Mouse (Mus musculus) cerebellum, adult 11-12 months (tissue): ENCODE measurements at regions not wholly inside any gene's neighbourhood (a gene's known extent, or its start where the extent isn't known, plus 50 kb on each side); places are given as distances from the start of the nearest gene placed in this dataset.
A peak's percentile ranks its signal among the peaks of the same experiment; 100 is the strongest.

Experiments used
- DNase-seq: peaks from one replicate; pipeline ENCODE4 v3.0.0; 2022

DNA sequence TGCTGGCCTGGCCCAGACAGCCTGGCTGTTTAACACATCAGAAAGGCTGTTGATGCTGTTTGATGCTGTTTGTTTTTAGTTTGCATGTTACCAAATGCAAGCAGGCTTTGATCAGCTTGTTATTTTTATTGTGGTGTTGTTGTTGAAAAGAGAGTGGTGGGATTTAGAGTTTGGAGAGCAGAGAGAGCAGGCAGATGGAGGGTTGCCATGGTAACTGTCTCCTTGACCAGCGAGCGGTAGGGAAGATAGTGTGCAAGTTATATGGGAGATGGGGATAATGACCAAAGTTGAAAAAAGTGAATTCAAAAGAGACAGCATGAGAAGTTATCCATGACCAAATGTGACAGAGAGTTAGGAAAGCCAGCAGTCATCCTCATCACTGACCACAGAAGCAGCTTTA is 83.3 kb downstream of the Cmc2 start:
- no peak for DNase-seq

GRCm38 (mm10) chr8:116832181-116832580 is 89.1 kb downstream of the Cmc2 start:
- DNase-seq = peak; percentile 52

GRCm38 (mm10) chr8:116829631-116830030 is 91.6 kb downstream of the Cmc2 start:
- no peak for DNase-seq

DNA sequence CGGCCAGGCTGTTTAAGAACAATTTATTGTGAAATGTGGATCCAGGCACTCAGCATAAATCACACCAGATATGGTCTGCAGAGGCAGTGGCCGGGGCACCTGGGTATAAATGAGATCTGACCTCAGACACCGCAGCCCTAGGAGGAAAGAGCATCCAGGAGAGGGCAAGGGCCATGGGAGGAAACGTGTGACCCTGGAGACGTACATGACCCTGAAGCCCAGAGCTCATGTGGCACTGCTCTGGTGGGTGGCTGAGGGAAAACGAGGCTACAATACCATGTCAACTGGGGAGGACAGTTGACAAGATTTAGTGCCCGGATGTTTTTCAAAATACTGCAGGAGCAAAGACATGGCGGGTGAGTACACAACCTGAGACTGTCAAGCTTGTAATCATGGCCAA is 93.0 kb downstream of the Cmc2 start:
- no peak for DNase-seq

DNA sequence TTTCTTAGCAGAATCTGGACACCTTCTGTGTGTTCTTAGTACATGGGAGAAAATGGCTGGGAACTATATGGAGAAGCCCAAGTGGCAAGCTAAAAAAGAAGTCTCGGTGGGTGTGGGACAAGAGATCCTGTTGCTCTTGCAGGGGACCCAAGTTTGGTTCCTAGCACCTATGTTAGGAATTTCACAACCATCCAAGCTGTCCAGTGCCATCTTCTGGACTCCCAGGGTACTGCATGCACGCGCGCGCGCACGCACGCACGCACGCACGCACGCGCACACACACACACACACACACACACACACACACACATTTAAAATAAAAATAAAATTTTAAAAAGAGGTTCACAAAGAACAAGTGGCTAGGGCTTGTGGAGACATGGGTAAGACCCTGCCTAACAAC is 94.1 kb downstream of the Cmc2 start:
- DNase-seq = no peak

- peak; percentile 78 for DNase-seq
These were observed 81.5 kb upstream of the Cdyl2 start for GRCm38 (mm10) chr8:116814118-116814851.

DNA sequence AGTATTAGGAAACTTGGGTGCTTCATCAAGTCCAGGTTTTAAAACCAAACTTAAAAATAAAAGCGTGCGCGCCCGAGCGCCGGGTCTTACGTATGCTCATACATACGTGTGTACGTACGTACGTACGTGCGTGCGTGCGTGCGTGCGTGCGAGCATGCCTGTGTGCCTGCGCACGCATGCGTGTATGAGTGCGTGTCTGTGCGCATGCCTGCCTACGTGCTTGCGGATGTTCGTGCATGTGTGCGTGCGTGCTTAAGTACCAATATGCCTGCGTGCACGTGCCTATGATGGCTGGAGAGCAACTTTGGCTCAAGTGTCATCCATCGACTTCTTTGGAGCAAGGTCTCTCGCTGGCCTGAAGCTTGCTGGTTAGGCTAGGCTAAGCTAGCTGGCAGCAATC is 68.5 kb upstream of the Cdyl2 start:
- DNase-seq = no peak

DNA sequence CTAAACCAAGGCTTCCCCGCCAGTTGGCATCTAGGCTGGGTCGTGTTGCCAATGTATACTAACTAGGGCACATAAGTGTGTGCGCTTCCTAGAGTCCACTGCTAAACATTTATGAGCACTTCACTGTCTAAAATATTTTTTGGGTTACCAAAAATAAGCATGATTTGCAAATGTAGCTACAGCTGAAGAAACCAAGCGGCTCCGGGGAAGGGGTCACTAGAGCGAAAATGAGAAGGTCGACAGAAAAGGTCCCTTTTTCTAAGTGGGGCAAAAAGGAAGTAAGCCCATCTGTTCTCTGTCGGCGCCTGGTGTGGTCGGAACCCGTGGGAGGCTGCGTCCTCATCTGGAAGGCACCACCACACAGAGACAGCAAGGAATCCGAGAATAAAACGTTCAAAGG is 67.8 kb upstream of the Cdyl2 start:
- no peak for DNase-seq

- no peak for DNase-seq
These were observed 66.2 kb upstream of the Cdyl2 start for GRCm38 (mm10) chr8:116798981-116799380.

- no peak for DNase-seq
These were observed 62.9 kb upstream of the Cdyl2 start for GRCm38 (mm10) chr8:116795713-116796112.

GRCm38 (mm10) chr8:116793107-116793506 is 60.3 kb upstream of the Cdyl2 start:
- no peak for DNase-seq

- DNase-seq = no peak
These were observed 57.5 kb upstream of the Cdyl2 start for GRCm38 (mm10) chr8:116790294-116790693.
